Mouse (Mus musculus) stomach, postnatal 0 days (tissue): ENCODE measurements around the gene Vmn1r55.

ENCODE experiments used
- CTCF ChIP-seq: IDR thresholded peaks from 2 replicates; pipeline ENCODE4 v1.5.1; 2016; ENCODE audit warnings: antibody characterized with exemption, low read depth, mild to moderate bottlenecking, moderate library complexity
- EP300 ChIP-seq: optimal IDR thresholded peaks from 2 replicates; pipeline ENCODE3; 2016; ENCODE audit warnings: antibody characterized with exemption

- no peak for TF ChIP-seq CTCF
- TF ChIP-seq EP300 = no peak
These were observed 50.7 kb downstream of the Vmn1r55 start for GRCm38 (mm10) chr7:5098769-5099168.
